Mouse (Mus musculus): ENCODE measurements around the gene Ttll3. TPM values are rescaled to one million over a fixed set of nuclear protein-coding genes. Genes with fewer than 3 reads are reported as not detected.

Gene Ttll3
- polyA plus RNA-seq, 1 experiment from 2014 or later = 4.6 TPM

- ATAC-seq (ENCODE audit: insufficient read depth, low FRiP score) = 0 out of 2 replicates have a peak, but pooled peaks have one; percentile 14
- Histone ChIP-seq H3K4me1 (ENCODE audit: control insufficient read depth, insufficient read depth, low read length) (no peaks in the 10 kb centered on the region), H3K4me3 (replicated peaks; ENCODE audit: low read length) (no peak overlapping the region), H3K9me3 (replicated peaks; ENCODE audit: control insufficient read depth, low read length) (no peaks in the 10 kb centered on the region), H3K9ac (ENCODE audit: low read length) (no peak overlapping the region; the same call in 1 of the 2 replicates), H3K27me3 (ENCODE audit: control insufficient read depth, insufficient read depth, low read length) (no peaks in the 10 kb centered on the region), H3K27ac (ENCODE audit: low read length) (no peak overlapping the region), H3K4me2 (ENCODE audit: low read depth, low read length) (no peak overlapping the region), H3K36me3 (ENCODE audit: control insufficient read depth, insufficient read depth, low read length) (no peaks in the 10 kb centered on the region)
- WGBS = 72% methylated on average over 12 of the region's 12 CpGs
These were observed 15.8 kb downstream of the Ttll3 start for GRCm38 (mm10) chr6:113404649-113405448.

DNA sequence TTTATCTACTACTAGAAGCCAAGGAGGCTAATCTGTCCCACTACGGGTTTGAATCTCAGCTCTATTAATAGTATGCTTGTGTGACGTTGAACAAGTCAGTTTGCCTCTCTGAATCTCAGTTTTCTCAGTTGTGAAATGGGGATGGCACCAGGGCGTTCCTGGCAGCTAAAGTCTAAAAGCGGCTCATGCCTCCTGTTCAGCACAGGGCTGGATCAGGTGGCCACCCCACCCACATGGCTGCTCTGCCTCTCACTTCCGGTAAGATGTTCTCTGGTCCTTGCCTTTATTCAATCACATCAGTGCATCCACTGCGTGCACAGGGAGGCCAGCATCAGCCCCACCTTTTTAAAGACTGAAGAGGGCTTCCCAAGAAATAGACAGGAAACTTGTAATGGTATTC, 16.4 kb downstream of the Ttll3 start:
- no peak overlapping the region for H3K4me2 ChIP-seq (ENCODE audit: low read depth, low read length)
- ATAC-seq (ENCODE audit: insufficient read depth, low FRiP score) = no peak
- H3K4me3 ChIP-seq (replicated peaks; ENCODE audit: low read length) = no peak overlapping the region
- H3K36me3 ChIP-seq (ENCODE audit: control insufficient read depth, insufficient read depth, low read length) = no peaks in the 10 kb centered on the region
- H3K9ac ChIP-seq (ENCODE audit: low read length) = no peak overlapping the region
- no peaks in the 10 kb centered on the region for H3K27me3 ChIP-seq (ENCODE audit: control insufficient read depth, insufficient read depth, low read length)
- H3K27ac ChIP-seq (ENCODE audit: low read length) = no peak overlapping the region
- WGBS = 85% methylated on average over 6 of the region's 6 CpGs
- H3K9me3 ChIP-seq (replicated peaks; ENCODE audit: control insufficient read depth, low read length) = no peaks in the 10 kb centered on the region
- no peaks in the 10 kb centered on the region for H3K4me1 ChIP-seq (ENCODE audit: control insufficient read depth, insufficient read depth, low read length)

GRCm38 (mm10) chr6:113406683-113407082, 17.6 kb downstream of the Ttll3 start:
- no peak overlapping the region for H3K4me3 ChIP-seq (replicated peaks; ENCODE audit: low read length)
- no peak overlapping the region for H3K27ac ChIP-seq (ENCODE audit: low read length)
- H3K4me2 ChIP-seq (ENCODE audit: low read depth, low read length) = no peak overlapping the region
- no peak for ATAC-seq (ENCODE audit: insufficient read depth, low FRiP score)
- no peak overlapping the region for H3K9ac ChIP-seq (ENCODE audit: low read length)
- no peaks in the 10 kb centered on the region for H3K27me3 ChIP-seq (ENCODE audit: control insufficient read depth, insufficient read depth, low read length)
- no peaks in the 10 kb centered on the region for H3K36me3 ChIP-seq (ENCODE audit: control insufficient read depth, insufficient read depth, low read length)
- no peaks in the 10 kb centered on the region for H3K9me3 ChIP-seq (replicated peaks; ENCODE audit: control insufficient read depth, low read length)
- WGBS = 75% methylated on average over 9 of the region's 9 CpGs
- H3K4me1 ChIP-seq (ENCODE audit: control insufficient read depth, insufficient read depth, low read length) = no peaks in the 10 kb centered on the region

- H3K4me1 ChIP-seq (ENCODE audit: control insufficient read depth, insufficient read depth, low read length) = no peaks in the 10 kb centered on the region
- no peaks in the 10 kb centered on the region for H3K27me3 ChIP-seq (ENCODE audit: control insufficient read depth, insufficient read depth, low read length)
- H3K9me3 ChIP-seq (replicated peaks; ENCODE audit: control insufficient read depth, low read length) = no peaks in the 10 kb centered on the region
- no peak overlapping the region for H3K9ac ChIP-seq (ENCODE audit: low read length)
- no peaks in the 10 kb centered on the region for H3K36me3 ChIP-seq (ENCODE audit: control insufficient read depth, insufficient read depth, low read length)
- H3K27ac ChIP-seq (ENCODE audit: low read length) = no peak overlapping the region
- H3K4me2 ChIP-seq (ENCODE audit: low read depth, low read length) = no peak overlapping the region
- WGBS = 50% methylated on average over 1 of the region's 1 CpGs
- no peak overlapping the region for H3K4me3 ChIP-seq (replicated peaks; ENCODE audit: low read length)
- ATAC-seq (ENCODE audit: insufficient read depth, low FRiP score) = no peak
These were observed 20.9 kb downstream of the Ttll3 start for GRCm38 (mm10) chr6:113410001-113410400.

- no peak overlapping the region for H3K4me3 ChIP-seq (replicated peaks; ENCODE audit: low read length)
- no peak for ATAC-seq (ENCODE audit: insufficient read depth, low FRiP score)
- H3K4me2 ChIP-seq (ENCODE audit: low read depth, low read length) = no peak overlapping the region
- H3K4me1 ChIP-seq (ENCODE audit: control insufficient read depth, insufficient read depth, low read length) = peaks cover 8% of the 10 kb centered on the region
- no peaks in the 10 kb centered on the region for H3K9me3 ChIP-seq (replicated peaks; ENCODE audit: control insufficient read depth, low read length)
- no peaks in the 10 kb centered on the region for H3K27me3 ChIP-seq (ENCODE audit: control insufficient read depth, insufficient read depth, low read length)
- 71% methylated on average over 5 of the region's 5 CpGs for WGBS
- no peaks in the 10 kb centered on the region for H3K36me3 ChIP-seq (ENCODE audit: control insufficient read depth, insufficient read depth, low read length)
- H3K9ac ChIP-seq (ENCODE audit: low read length) = no peak overlapping the region
- no peak overlapping the region for H3K27ac ChIP-seq (ENCODE audit: low read length)
These were observed 27.4 kb downstream of the Ttll3 start for GRCm38 (mm10) chr6:113416416-113416815.

DNA sequence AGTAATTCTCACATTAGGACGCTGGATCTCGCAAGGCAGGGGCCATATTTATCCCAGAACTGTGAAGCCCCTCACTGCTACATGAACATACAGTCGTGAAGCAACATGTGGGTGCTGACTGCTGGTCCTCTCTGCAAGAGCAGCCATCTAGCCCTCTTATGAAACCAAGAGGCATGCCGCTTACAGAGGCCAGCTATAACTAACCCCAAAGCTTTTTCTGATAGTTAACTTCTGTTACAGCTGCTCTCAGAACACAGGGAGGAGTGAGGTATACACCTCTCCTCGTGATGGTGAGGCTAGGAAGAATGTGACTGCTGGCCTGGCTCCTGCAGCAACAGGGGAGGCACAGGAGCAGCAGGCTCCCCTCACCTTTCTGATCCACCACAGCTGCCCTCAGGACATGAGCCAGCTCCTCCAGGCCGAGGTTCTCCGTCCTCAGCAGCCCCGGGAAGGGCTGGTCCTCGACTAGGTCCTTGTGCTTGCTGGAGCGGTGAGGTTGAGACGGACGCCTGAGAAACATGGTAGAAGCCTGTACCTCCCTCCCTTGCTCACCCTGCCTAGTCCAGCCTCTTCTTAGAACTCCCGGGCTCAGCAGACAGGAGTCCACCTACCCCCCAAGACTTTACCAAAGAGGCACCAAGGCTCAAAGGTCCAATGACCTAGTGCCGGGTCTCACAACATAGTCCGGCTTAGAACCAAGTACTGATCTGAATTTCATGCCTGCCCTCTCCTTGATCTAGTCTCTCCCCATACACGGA, 29.6 kb downstream of the Ttll3 start:
- Histone ChIP-seq H3K27ac (ENCODE audit: low read length) (no peak overlapping the region), H3K27me3 (ENCODE audit: control insufficient read depth, insufficient read depth, low read length) (no peaks in the 10 kb centered on the region), H3K36me3 (ENCODE audit: control insufficient read depth, insufficient read depth, low read length) (no peaks in the 10 kb centered on the region), H3K4me3 (replicated peaks; ENCODE audit: low read length) (peak overlapping the region; percentile 59), H3K9me3 (replicated peaks; ENCODE audit: control insufficient read depth, low read length) (no peaks in the 10 kb centered on the region), H3K4me2 (ENCODE audit: low read depth, low read length) (peak overlapping the region; percentile 62), H3K9ac (ENCODE audit: low read length) (peak overlapping the region; percentile 65), H3K4me1 (ENCODE audit: control insufficient read depth, insufficient read depth, low read length) (peaks cover 8% of the 10 kb centered on the region)
- ATAC-seq (ENCODE audit: insufficient read depth, low FRiP score) = peak; percentile 59; the same call in 1 of the 2 replicates
- 9% methylated on average over 16 of the region's 16 CpGs for WGBS

GRCm38 (mm10) chr6:113419199-113419587, 30.1 kb downstream of the Ttll3 start, which contains the start of gene Rpusd3:
TSS of gene Rpusd3 (minus strand) at chr6:113419340.
- WGBS = under 1% methylated on average over 25 of the region's 25 CpGs
- no peak within 1 kb of the TSS for H3K27ac ChIP-seq (ENCODE audit: low read length)
- peak within 1 kb of the TSS; percentile 66 for H3K9ac ChIP-seq (ENCODE audit: low read length)
- ATAC-seq (ENCODE audit: insufficient read depth, low FRiP score) = peak; percentile 97
- H3K36me3 ChIP-seq (ENCODE audit: control insufficient read depth, insufficient read depth, low read length) = no peaks in the 10 kb centered on the region
- H3K4me3 ChIP-seq (replicated peaks; ENCODE audit: low read length) = peak within 1 kb of the TSS; percentile 59
- no peaks in the 10 kb centered on the region for H3K27me3 ChIP-seq (ENCODE audit: control insufficient read depth, insufficient read depth, low read length)
- no peaks in the 10 kb centered on the region for H3K9me3 ChIP-seq (replicated peaks; ENCODE audit: control insufficient read depth, low read length)
- H3K4me1 ChIP-seq (ENCODE audit: control insufficient read depth, insufficient read depth, low read length) = peaks cover 8% of the 10 kb centered on the region
- H3K4me2 ChIP-seq (ENCODE audit: low read depth, low read length) = peak within 1 kb of the TSS; percentile 62

DNA sequence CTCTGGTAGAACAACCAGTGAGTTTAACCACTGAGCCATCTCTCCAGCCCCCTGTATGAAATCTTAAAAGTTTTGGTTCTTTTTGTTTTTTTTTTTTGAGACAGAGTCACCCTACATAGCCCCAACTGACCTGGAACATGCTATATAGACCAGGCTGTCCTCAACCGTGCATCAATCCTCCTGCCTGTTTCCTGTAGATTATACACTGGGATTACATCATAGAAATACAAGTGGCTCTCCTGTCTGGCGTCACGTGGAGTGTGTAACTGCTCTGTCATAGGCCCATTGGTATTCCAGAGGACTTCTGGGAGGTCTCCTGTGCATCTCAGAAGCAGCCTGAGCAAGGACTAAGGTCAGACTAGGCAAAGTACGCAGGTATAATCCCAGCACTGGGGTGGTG, 33.9 kb downstream of the Ttll3 start:
- peaks cover 6% of the 10 kb centered on the region for H3K4me1 ChIP-seq (ENCODE audit: control insufficient read depth, insufficient read depth, low read length)
- no peak overlapping the region for H3K4me2 ChIP-seq (ENCODE audit: low read depth, low read length)
- WGBS = 64% methylated on average over 4 of the region's 4 CpGs
- 0 out of 2 replicates have a peak, but pooled peaks cover 3% of the 10 kb centered on the region for H3K9me3 ChIP-seq (replicated peaks; ENCODE audit: control insufficient read depth, low read length)
- H3K36me3 ChIP-seq (ENCODE audit: control insufficient read depth, insufficient read depth, low read length) = no peaks in the 10 kb centered on the region
- H3K27ac ChIP-seq (ENCODE audit: low read length) = no peak overlapping the region
- H3K4me3 ChIP-seq (replicated peaks; ENCODE audit: low read length) = no peak overlapping the region
- ATAC-seq (ENCODE audit: insufficient read depth, low FRiP score) = no peak
- H3K9ac ChIP-seq (ENCODE audit: low read length) = no peak overlapping the region
- H3K27me3 ChIP-seq (ENCODE audit: control insufficient read depth, insufficient read depth, low read length) = no peaks in the 10 kb centered on the region

DNA sequence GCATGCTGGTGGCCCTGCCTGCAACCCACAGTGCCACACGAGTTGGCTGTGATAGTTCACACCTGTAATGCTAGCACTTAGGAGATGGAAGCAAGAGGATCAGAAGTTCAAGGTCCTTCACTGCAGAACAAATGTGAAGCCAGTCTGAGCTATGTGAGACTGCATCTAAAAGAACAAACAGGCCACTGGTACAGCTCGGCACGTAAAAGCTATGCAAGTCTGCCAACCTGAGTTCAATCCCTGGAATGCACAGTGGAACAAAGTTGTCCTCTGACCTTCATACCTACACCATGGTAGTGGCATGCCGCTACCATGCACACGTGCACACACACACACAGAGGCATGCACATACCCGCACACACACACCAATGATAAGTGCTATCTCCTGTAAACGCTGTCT, 35.1 kb downstream of the Ttll3 start:
- WGBS = 71% methylated on average over 7 of the region's 7 CpGs
- Histone ChIP-seq H3K36me3 (ENCODE audit: control insufficient read depth, insufficient read depth, low read length) (no peaks in the 10 kb centered on the region), H3K9ac (ENCODE audit: low read length) (no peak overlapping the region), H3K4me3 (replicated peaks; ENCODE audit: low read length) (no peak overlapping the region), H3K4me2 (ENCODE audit: low read depth, low read length) (no peak overlapping the region), H3K4me1 (ENCODE audit: control insufficient read depth, insufficient read depth, low read length) (no peaks in the 10 kb centered on the region), H3K9me3 (replicated peaks; ENCODE audit: control insufficient read depth, low read length) (0 out of 2 replicates have a peak, but pooled peaks cover 3% of the 10 kb centered on the region), H3K27ac (ENCODE audit: low read length) (no peak overlapping the region), H3K27me3 (ENCODE audit: control insufficient read depth, insufficient read depth, low read length) (no peaks in the 10 kb centered on the region)
- ATAC-seq (ENCODE audit: insufficient read depth, low FRiP score) = no peak
